Mouse (Mus musculus): ENCODE measurements around the gene AB124611. TPM values are rescaled to one million over a fixed set of nuclear protein-coding genes. Genes with fewer than 3 reads are reported as not detected.

AB124611 gene
- polyA plus RNA-seq, 1 experiment from 2014 or later: 6.2 TPM

DNA sequence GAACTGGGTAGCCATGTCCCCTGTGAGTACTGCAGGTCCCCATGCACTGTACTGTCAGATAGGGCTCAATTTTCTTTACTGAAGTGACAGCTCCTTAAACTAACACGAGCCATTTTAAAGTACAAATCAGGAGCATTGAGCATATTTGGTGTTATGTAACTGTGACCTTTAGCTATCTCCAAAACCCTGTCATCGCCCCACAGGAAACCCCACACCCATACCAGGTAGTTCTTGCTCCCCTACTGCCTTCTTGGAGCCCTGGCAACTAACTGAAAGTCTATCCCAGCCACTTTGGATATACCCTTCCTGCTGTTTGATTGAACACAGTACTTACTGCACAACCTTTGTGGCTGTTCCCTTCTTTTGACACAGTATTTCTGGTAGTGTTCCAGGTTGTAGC lies 41.1 kb downstream of the AB124611 start:
- Histone ChIP-seq H3K4me1 (no peaks in the 10 kb centered on the region), H3K27me3 (no peaks in the 10 kb centered on the region), H3K9ac (no peak overlapping the region), H3K9me3 (no peaks in the 10 kb centered on the region), H3K36me3 (peaks cover 41% of the 10 kb centered on the region), H3K27ac (no peak overlapping the region), H3K4me2 (no peak overlapping the region), H3K4me3 (no peak overlapping the region)
- WGBS: 90% methylated on average over 2 of the region's 2 CpGs
- no peak for ATAC-seq (ENCODE audit: insufficient number of reproducible peaks, insufficient read depth, low FRiP score, low TSS enrichment, low read depth)

DNA sequence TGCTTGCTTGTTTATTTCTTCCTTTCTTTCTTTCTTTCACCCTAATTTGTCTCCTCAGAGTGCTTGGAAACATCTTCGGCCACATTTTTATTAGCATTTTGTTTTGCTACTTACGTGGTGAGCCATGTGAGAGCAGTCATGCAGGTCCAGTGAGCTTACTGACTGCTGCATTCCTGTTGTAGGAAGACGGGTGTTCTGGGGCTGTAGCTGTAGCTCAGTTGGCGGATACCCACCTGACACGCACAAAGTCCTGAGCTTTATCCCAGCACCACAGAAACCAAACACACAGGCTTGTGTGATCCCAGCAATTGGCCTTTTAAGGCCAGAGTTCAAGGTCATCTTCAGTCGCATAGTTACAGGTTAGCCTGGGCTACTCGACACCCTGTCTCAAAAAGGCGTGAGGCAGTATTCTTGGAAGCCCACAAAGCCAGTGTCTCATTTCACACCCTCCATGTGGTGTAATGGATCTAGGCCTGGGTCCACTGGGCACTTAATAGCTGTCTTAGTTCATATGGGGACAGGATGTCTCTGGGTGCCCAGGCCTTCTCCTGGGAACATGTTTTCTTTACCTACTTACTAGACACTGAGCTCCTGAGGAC lies 42.8 kb downstream of the AB124611 start:
- Histone ChIP-seq H3K4me2 (no peak overlapping the region), H3K9me3 (no peaks in the 10 kb centered on the region), H3K27me3 (no peaks in the 10 kb centered on the region), H3K9ac (no peak overlapping the region), H3K4me1 (no peaks in the 10 kb centered on the region), H3K4me3 (no peak overlapping the region), H3K27ac (no peak overlapping the region), H3K36me3 (peaks cover 56% of the 10 kb centered on the region)
- ATAC-seq (ENCODE audit: insufficient number of reproducible peaks, insufficient read depth, low FRiP score, low TSS enrichment, low read depth): no peak
- WGBS: 87% methylated on average over 8 of the region's 8 CpGs

DNA sequence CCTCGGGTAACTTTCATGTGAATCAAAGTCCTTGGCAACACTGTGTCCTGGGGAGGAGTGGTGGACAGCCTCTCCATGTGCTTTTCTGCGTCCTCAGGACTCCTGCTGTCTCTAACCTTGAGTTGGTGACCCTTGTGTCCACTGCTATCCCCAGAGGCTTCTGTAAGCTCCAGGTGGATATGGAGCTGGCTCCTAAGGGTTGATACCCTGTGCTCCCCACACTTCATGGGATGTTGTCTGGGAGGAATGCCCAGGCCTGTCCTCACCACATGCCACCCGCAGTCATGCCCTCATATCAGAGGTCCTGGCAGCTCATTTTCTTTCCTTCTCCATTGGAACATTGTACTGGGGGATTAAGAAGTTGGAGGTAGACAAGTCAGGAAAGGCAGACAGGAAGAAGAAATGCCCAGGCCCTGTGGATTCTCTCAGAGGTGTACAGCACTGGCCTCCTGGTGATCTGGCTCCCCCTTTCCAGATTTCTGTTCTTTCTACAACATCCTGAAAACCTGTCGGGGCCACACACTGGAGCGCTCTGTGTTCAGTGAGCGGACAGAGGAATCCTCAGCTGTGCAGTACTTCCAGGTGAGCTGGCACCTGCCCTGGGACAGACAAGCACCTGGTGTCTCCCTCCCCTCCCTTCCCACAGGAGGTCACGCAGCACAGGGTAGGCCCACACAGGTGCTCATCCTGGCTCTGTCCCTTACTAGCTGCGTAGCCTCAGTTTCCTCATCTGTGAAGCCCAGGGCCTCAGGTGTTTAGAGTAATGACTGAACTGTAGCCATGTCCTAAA lies 48.2 kb downstream of the AB124611 start:
- peaks cover 97% of the 10 kb centered on the region for H3K36me3 ChIP-seq
- H3K9me3 ChIP-seq: no peaks in the 10 kb centered on the region
- WGBS: 94% methylated on average over 8 of the region's 8 CpGs
- no peak overlapping the region for H3K9ac ChIP-seq
- H3K4me1 ChIP-seq: no peaks in the 10 kb centered on the region
- no peak overlapping the region for H3K4me2 ChIP-seq
- no peak overlapping the region for H3K4me3 ChIP-seq
- no peaks in the 10 kb centered on the region for H3K27me3 ChIP-seq
- no peak for ATAC-seq (ENCODE audit: insufficient number of reproducible peaks, insufficient read depth, low FRiP score, low TSS enrichment, low read depth)
- no peak overlapping the region for H3K27ac ChIP-seq

DNA sequence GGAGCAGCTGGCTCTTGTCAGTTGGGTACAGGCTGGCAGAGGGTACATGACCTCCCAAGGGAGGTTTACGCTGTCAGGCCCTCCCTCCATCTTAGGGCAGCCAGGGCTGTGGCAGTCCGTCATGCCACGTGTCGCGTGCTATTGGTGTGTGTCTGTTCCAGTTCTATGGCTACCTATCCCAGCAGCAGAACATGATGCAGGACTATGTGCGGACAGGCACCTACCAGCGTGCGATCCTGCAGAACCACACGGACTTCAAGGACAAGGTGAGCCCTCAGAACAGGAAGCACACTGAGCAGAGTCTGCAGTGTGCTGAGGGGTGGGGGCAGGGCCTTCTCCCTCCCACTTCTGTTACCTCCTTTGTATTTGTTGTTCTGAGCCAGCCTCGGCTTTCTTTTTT lies 49.3 kb downstream of the AB124611 start:
- no peaks in the 10 kb centered on the region for H3K9me3 ChIP-seq
- 92% methylated on average over 10 of the region's 10 CpGs for WGBS
- no peaks in the 10 kb centered on the region for H3K27me3 ChIP-seq
- no peak overlapping the region for H3K27ac ChIP-seq
- H3K36me3 ChIP-seq: peaks cover 97% of the 10 kb centered on the region
- no peak overlapping the region for H3K4me3 ChIP-seq
- ATAC-seq (ENCODE audit: insufficient number of reproducible peaks, insufficient read depth, low FRiP score, low TSS enrichment, low read depth): no peak
- H3K4me1 ChIP-seq: no peaks in the 10 kb centered on the region
- H3K9ac ChIP-seq: no peak overlapping the region
- H3K4me2 ChIP-seq: no peak overlapping the region

DNA sequence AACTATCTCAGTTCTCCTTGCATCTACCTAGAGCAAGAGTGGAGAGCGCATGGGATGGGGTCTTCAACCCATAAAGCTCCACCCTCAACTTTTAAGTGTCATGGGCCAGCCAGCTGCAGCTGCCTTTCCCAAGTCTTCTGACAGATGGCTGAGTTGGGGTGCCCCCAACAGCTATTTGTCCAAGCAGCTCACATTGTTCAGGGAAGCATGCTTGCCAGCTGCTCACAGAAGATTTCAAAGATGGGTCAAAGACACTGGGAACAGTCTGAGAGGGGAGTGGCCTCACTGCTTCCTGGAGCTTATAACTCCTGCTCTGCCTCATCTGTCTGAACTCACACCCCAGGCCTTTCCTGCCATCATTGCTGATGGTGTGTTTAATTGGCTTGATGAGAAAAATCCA lies 50.3 kb downstream of the AB124611 start:
- H3K4me2 ChIP-seq: no peak overlapping the region
- WGBS: 97% methylated on average over 1 of the region's 1 CpGs
- no peaks in the 10 kb centered on the region for H3K4me1 ChIP-seq
- H3K9ac ChIP-seq: no peak overlapping the region
- no peak for ATAC-seq (ENCODE audit: insufficient number of reproducible peaks, insufficient read depth, low FRiP score, low TSS enrichment, low read depth)
- no peak overlapping the region for H3K4me3 ChIP-seq
- no peaks in the 10 kb centered on the region for H3K9me3 ChIP-seq
- no peak overlapping the region for H3K27ac ChIP-seq
- H3K36me3 ChIP-seq: peaks cover 98% of the 10 kb centered on the region
- no peaks in the 10 kb centered on the region for H3K27me3 ChIP-seq

DNA sequence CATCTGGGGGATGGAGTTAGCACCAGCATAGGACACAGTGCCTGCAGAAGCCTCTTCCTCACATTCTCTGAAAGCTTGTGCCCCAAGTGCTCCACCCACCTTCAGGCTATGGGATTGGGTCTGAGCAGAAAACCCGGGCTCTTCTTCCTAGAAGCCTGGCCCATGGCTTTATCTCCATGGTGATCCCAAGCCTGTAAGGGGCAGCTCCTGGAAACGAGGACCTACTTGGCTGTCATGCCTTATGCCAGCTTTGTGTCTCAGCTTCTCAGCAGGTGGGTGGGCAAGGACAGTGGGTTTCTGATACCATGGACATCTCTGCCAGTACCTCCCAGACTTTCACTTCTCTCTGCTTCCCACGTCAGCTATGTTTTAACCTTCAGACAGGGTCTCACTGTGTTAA lies 52.2 kb downstream of the AB124611 start:
- Histone ChIP-seq H3K36me3 (peaks cover 98% of the 10 kb centered on the region), H3K9me3 (no peaks in the 10 kb centered on the region), H3K4me3 (no peak overlapping the region), H3K4me2 (no peak overlapping the region), H3K27ac (no peak overlapping the region), H3K4me1 (no peaks in the 10 kb centered on the region), H3K9ac (no peak overlapping the region), H3K27me3 (no peaks in the 10 kb centered on the region)
- WGBS: 90% methylated on average over 3 of the region's 3 CpGs
- no peak for ATAC-seq (ENCODE audit: insufficient number of reproducible peaks, insufficient read depth, low FRiP score, low TSS enrichment, low read depth)

DNA sequence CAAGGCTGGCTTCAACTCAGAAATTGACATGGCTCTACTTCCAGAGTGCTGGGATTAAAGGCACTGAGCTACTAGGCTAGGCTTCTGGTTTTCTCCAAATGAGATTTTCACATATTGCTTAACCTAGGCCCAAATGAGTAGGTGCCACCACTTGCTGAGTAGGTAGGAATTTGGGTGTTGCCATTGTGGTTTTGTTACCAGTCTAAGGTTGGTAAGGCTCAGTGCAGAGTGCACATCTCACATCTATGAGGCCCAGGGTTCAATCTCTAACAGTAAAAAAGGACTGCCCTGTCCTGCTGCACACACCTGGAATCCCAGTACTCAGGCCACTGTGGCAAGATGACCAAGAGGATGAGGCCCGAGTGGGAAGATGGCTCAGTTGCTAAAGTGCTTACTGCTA lies 59.4 kb downstream of the AB124611 start:
- Histone ChIP-seq H3K9ac (no peak overlapping the region), H3K27me3 (no peaks in the 10 kb centered on the region), H3K9me3 (no peaks in the 10 kb centered on the region), H3K4me1 (no peaks in the 10 kb centered on the region), H3K27ac (no peak overlapping the region), H3K4me2 (no peak overlapping the region), H3K36me3 (peaks cover 99% of the 10 kb centered on the region), H3K4me3 (no peak overlapping the region)
- 84% methylated on average over 1 of the region's 1 CpGs for WGBS
- ATAC-seq (ENCODE audit: insufficient number of reproducible peaks, insufficient read depth, low FRiP score, low TSS enrichment, low read depth): no peak

DNA sequence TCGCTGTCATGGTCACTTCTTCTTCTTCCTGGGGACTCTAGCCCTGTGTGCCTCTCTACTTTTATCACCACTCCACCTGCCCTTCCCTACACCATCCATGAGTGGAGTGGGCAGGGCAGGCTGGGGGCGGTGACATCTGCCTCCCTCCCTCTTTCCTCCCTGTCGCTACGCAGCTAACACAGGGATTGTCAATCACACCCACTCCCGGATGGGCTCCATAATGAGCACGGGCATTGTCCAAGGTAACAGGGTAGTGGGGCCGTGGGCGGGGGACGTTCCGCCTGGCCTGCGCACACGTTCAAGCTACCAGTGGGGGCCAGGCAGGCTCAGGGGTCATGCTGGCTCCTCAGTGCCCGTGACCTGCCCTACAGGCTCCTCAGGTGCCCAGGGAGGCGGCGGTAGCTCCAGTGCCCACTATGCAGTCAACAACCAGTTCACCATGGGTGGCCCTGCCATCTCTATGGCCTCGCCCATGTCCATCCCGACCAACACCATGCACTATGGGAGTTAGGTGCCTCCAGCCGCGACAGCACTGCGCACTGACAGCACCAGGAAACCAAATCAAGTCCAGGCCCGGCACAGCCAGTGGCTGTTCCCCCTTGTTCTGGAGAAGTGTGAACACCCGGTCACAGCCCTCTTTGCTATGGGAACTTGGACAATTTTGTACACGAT lies 61.8 kb downstream of the AB124611 start:
- Histone ChIP-seq H3K4me2 (no peak overlapping the region), H3K9ac (no peak overlapping the region), H3K27me3 (no peaks in the 10 kb centered on the region), H3K4me1 (peaks cover 15% of the 10 kb centered on the region), H3K9me3 (no peaks in the 10 kb centered on the region), H3K27ac (no peak overlapping the region), H3K36me3 (peaks cover 75% of the 10 kb centered on the region), H3K4me3 (no peak overlapping the region)
- no peak for ATAC-seq (ENCODE audit: insufficient number of reproducible peaks, insufficient read depth, low FRiP score, low TSS enrichment, low read depth)
- WGBS: 89% methylated on average over 23 of the region's 23 CpGs

DNA sequence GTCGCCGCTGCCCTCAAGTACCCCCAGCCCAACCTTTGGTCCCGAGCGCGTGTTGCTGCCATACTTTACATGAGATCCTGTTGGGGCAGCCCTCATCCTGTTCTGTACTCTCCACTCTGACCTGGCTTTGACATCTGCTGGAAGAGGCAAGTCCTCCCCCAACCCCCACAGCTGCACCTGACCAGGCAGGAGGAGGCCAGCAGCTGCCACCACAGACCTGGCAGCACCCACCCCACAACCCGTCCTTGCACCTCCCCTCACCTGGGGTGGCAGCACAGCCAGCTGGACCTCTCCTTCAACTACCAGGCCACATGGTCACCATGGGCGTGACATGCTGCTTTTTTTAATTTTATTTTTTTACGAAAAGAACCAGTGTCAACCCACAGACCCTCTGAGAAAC lies 62.4 kb downstream of the AB124611 start:
- H3K9ac ChIP-seq: no peak overlapping the region
- H3K4me2 ChIP-seq: no peak overlapping the region
- ATAC-seq (ENCODE audit: insufficient number of reproducible peaks, insufficient read depth, low FRiP score, low TSS enrichment, low read depth): no peak
- H3K4me1 ChIP-seq: peaks cover 15% of the 10 kb centered on the region
- no peak overlapping the region for H3K4me3 ChIP-seq
- no peak overlapping the region for H3K27ac ChIP-seq
- WGBS: 86% methylated on average over 8 of the region's 8 CpGs
- peaks cover 70% of the 10 kb centered on the region for H3K36me3 ChIP-seq
- H3K27me3 ChIP-seq: no peaks in the 10 kb centered on the region
- H3K9me3 ChIP-seq: no peaks in the 10 kb centered on the region

DNA sequence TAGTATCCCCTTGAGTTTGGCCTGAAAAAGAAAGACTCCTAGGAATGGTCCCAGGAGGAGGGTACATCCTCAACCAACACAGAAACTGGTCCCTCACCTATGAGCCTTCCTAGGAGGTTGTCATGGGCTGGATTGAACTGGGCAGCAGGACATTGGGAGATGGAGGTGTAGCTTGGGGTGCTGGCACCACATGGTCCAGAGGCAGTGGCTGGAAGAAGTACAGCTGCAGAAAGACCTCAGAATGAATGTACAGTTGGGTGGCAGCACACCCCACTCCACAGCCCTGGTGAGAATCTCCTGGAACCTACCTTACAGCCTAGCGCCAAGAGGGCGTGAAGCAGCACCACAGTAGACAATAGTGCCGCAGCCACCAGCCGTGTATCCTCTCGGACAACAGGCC lies 63.6 kb downstream of the AB124611 start:
- Histone ChIP-seq H3K4me2 (no peak overlapping the region), H3K27ac (no peak overlapping the region), H3K27me3 (no peaks in the 10 kb centered on the region), H3K9ac (no peak overlapping the region), H3K4me1 (peaks cover 26% of the 10 kb centered on the region), H3K4me3 (no peak overlapping the region), H3K9me3 (no peaks in the 10 kb centered on the region), H3K36me3 (peaks cover 59% of the 10 kb centered on the region)
- WGBS: 92% methylated on average over 5 of the region's 5 CpGs
- no peak for ATAC-seq (ENCODE audit: insufficient number of reproducible peaks, insufficient read depth, low FRiP score, low TSS enrichment, low read depth)

DNA sequence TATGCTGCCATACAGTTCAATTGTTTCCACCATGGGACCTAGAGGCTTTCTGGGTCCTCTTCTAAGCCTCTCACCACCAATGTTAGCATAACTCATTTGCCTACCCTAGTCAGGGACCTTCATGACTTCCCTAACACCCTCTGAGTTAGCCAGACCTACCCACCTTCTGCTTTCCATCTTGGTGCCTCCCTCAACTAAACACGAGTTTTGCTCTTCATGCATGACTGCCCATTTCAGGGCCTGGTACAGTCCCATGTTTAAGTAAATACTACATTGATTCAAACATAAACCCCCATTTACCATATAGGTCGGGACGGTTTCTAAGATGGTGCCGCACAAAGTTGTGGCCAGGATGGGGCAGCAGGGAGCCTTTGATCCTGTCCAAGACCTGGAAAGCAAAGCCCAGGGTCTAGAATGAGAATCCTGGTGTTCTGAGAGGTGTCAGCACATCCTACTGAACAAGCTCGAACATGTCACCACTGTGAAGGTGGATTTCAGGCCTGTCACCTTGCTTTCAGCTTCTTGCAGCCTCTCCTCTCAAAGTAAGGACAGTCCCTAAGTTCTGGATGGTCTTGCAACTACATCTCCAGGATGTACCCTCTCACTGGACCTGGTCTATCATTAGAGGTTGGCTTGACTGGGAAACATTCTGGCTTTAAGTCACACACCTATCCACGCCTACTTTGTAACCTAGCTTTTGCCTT lies 65.3 kb downstream of the AB124611 start:
- WGBS: 85% methylated on average over 6 of the region's 6 CpGs
- H3K27me3 ChIP-seq: no peaks in the 10 kb centered on the region
- H3K9me3 ChIP-seq: no peaks in the 10 kb centered on the region
- H3K4me3 ChIP-seq: peak overlapping the region; percentile 99
- no peak for ATAC-seq (ENCODE audit: insufficient number of reproducible peaks, insufficient read depth, low FRiP score, low TSS enrichment, low read depth)
- H3K4me2 ChIP-seq: peak overlapping the region; percentile 96; the same call in 1 of the 2 replicates
- H3K27ac ChIP-seq: no peak overlapping the region
- H3K9ac ChIP-seq: no peak overlapping the region
- H3K36me3 ChIP-seq: peaks cover 56% of the 10 kb centered on the region
- peaks cover 36% of the 10 kb centered on the region for H3K4me1 ChIP-seq

Data from embryonic facial prominence, embryonic 13.5 days (tissue).